Mouse (Mus musculus) gastrocnemius, adult 18-20 months (tissue): ENCODE results near the gene Ywhah. TPM values are rescaled to one million over a fixed set of nuclear protein-coding genes. Genes with fewer than 3 reads are reported as not detected.
"Not testable (repeated sequence)": the region's sequence is repeated elsewhere in the genome, so short reads cannot be mapped to it uniquely, and the experiment has no call there.

ENCODE experiments used
- DNase-seq: peaks from one replicate; pipeline ENCODE4 v3.0.0; 2021; ENCODE audit warnings: low spot score
- total RNA-seq, 2 experiments: library from RNA; stranded (reverse); gene quantifications; 2 replicates each; pipeline ENCODE4 v1.2.3; 2021

The Ywhah gene
- total RNA-seq, 2 experiments from 2014 or later: 53.1 to 54.1 TPM

DNA sequence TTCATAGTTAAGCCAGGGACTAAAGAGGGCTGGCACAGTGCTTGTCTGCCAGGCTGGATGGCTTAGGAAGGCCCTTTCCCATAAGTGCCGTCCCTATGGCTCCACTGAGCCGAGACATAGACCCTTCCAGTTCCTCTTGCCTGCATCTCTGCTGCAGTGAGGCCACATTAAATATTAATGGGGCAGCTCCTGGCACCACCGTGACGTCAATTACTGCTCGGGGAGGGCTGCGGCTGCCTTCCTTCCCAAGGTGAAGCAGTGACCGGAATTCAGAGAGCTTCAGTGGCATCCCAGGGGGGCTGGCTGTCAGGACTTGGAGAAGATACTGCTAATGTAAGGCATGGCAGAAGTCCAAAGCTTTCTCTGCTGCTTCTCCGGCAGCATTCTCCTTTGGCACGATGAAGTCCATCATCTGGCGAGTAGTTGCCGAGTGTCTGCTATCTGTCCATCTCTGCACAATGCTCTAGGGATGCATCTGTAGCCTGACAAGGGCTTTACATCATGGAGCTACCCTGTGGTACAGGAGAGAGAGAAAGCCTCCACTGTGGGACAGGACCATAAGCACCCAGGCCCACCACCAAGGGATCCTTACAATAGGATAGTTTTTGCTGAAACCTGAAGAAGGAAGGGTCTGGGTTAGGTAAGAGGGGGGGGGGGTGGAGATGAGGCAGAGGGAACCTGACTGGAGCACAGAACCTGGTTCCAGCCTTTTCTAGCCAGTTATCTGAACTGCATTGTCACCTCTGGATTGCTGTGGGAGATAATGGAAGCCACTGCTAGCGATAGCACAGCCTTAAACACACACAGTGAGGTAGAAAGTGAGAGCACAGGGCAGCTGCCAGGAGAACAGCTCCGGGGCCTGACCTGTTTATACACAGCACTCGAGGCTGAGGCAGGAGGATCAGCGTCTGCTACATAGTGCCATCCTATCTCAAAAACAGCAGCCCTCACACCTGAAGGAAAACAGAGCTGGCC lies 7.2 kb upstream of the Ywhah start:
- no peak for DNase-seq

DNA sequence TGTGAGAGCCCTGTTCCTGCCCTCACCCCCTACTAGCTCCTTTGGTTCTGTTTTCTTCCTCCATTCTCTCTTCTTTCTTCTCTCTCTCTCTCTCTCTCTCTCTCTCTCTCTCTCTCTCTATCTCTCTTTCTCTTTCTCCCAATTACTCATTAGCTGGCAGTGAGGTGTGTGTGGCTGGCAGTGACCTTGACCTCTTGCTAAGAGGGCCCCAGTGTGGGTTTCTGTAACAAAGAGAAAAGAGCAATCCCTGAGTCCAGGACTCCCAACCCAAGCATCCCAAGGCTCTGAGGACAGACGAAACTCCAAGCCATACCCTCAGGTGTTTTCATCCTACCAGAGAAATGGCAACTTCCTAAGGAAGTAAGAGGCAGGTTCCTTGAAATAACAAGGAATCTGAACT lies 4.5 kb upstream of the Ywhah start:
- no peak for DNase-seq

DNA sequence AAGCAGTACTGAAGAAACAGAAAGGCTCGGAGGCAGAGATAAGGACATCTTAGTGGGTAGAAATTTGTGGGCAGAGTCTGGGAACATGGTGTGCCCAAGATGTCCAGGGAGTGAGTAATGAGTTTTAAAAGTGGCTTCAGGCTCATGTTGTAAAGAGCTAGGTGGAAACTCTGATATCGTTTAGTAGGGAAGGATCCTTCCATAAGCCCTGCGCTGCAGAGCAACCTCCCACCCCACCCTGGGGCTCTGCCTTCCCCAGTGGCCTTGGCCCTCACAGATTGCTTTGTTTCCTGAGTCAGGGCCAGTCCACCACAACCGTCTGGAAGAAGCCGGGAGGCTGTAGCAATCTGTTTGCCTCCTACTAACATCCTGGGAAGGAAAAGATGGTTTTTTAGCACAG lies 3.0 kb upstream of the Ywhah start:
- DNase-seq: no peak

DNA sequence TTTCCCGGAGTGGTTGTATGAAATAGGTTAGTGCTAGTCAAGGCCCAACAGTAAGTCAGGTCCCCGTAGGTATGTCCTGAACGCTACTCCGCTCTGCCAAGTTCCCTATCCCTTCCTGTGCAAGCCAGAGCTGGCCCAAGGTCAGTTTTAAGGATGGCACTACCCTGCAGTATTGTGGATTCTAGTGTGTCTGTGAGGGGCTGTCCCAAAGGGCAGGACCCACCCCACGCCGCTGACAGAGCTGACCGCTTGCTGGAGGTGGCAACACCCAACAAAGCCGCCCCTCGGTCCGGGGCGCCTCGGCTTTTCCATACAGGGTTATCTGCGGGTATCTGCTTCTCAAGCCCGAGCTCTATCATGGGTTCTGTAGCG lies 441 bp upstream of the Ywhah start:
- DNase-seq: no peak

DNA sequence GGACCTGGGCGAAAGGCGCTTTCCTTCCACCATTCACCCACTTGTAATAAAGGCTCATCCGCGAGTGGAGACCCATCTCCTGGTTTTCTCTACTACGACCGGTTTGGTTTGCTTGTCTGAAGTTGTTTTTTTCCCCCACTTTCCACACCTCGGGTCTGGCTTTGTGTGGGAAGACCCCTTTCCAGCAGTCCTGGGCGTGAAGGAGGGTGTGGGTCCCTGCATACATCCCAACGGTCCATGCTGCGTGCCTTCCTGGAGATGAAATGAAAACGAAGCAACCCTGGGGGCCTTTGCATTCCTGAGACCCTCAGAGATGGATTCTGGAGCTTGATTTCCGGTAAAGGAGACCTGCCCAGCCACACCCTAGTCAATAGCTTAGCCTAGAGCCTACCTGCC lies 808 bp downstream of the Ywhah start:
- DNase-seq: no peak

DNA sequence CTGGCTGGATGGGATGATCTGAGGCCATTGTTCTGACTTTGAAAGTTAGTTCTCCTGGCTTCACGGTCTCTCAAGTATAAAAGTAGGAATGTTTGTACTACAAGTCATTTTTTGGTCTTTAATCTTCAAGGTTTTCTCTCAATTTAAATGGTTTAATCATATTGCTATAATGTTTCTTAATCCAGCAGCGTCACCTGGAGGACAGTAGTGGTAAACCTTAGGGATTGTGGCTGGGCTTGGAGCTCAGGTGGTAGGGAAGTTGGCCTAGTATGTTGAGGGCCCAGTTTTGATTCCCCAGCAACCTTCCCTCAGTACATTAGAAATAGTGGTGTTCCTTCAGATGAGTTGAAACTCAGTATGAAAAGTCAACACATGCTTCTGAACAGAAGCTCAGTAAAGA lies 3.0 kb downstream of the Ywhah start:
- DNase-seq: no peak

DNA sequence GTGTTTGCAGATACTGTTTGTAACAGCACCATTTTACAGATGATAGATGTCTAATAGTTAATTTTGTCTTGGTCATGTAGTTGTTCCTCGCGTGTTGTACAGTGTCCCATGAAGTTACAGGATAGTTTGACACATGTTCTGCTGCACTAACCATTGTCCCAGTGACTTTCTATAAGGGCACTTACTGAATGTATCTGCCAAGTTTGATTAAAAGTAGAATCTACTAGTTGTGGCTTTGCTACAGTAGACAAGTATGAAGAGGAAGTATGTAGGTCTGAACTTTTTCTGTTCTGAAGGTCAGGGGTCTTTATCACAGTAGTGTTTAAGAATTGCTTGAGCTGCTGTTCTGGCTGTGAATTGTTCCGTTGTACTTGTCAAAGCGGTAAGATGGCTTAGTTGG lies 4.7 kb downstream of the Ywhah start:
- DNase-seq: no peak

DNA sequence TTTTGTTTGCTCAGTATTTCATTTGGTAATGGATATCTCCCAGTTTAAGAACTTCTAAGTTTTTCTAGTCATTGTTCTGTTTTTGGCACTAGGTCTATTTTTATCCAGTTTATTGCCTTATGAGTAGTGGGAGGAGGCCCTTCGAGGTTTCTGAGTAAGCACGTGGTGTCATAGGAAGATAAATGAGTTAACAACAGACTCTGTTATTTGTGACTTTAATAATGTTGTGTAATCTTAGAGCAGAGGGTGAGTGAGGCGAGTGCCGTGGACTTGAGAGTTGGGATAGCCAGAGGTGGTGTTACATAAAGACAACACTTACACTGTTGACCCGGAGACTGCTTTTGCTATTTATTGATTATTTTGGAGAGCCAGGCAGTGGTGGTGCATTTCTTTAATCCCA lies 5.9 kb downstream of the Ywhah start:
- no peak for DNase-seq

DNA sequence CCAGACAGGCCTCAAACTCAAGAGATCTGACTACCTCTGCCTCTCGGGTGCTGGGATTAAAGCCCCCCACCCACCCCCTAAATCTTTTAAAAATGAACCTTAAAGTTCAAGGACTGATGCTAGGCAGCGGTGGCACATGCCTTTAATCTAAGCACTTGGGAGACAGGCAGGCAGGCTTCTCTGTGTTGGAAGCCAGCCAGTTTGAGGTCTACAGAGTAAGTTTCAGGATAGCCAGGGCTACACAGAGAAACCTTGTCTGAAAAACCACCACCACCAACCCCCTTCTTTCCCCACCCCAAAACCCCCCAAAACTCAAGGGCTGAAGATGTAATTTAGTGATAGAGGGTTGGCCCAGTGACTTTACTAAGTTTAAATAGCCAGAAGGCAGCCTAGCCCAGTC lies 10.0 kb downstream of the Ywhah start:
- DNase-seq: no peak

DNA sequence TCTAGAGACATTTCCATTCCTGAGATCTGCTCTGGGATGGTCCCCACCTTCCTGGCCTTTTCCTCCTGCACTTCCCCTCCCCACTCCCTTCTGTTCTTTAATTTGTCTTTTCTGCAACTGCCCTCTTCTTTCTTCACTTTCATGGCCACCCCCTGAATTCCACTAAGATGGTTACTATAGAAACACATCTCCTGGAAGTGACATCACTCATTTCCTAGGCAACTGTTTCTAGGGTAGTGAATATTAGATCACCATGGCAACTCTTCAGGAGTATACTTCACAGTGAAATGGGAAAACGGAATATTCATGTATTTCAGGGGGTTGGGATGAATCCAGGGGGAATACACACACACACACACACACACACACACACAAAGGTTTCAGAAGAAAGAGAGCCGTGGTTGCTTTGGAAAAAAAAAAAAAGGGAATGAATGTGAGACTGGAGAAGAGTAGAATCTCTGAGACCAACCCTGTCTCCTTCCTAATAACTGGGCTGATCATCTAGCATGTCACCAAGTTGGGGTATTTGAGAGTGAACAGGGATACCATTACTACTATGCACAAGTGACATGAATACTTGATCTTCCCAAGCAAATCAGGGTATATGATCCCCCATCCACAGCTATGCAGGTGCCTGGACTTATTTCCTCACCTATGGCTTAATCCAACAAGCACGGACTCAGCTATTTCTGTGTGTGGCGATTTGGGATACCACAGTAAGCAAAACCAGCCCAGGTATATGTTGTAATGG lies 12.0 kb downstream of the Ywhah start:
- no peak for DNase-seq

DNA sequence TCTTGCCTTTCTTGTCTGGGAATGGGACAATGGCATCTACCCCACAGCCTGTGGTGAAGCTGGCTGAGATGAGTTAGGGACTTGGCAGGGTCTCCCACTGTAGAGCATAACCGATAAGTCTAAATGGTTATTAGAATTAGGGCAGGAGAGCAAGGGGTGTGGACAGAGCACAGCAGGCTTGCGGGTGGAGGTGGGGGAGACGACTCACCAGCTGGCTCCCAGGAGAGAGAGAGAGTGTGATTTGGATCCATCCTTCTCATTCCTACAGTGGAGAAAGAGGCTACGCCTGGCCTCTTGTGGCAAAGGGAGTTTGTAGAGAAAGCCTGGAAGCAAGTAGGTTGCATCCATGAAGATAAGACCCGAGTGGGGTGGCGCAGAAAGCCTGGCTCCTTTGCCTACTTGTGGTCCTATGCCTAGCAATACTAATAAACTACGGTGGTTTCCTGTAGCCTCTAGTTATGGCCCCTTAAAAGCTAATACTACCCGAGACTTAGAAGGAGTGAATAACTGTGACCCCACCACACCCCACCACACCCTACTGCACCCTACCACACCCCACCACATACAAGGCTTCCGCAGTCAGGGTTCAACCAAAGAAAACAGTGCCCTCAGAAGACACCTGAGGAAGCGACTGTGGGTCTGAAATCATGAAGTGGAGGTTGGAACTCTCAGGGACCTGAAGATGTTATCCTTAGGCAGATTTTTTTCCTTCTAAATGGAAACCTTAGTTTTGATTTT lies 13.6 kb downstream of the Ywhah start:
- DNase-seq: no peak

DNA sequence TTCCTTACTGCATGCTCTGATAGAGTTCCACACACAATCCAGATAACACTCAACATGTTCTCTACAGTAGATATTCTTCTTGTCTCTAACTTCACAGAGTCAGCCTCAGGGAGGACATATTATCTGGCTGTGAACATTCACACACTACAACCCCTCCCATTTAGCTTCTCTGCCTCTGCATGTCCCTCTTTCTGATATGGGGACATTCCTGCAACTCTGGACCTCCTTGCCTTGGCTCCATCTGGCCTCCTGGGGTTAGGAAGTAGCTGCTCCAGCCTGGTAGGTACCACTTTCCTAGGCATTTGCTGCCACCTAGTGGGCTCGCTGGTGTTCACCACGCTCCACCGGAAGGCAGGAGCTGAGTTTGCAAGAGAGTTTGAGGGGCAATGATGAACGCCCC lies 14.5 kb downstream of the Ywhah start:
- DNase-seq: peak; percentile 78

DNA sequence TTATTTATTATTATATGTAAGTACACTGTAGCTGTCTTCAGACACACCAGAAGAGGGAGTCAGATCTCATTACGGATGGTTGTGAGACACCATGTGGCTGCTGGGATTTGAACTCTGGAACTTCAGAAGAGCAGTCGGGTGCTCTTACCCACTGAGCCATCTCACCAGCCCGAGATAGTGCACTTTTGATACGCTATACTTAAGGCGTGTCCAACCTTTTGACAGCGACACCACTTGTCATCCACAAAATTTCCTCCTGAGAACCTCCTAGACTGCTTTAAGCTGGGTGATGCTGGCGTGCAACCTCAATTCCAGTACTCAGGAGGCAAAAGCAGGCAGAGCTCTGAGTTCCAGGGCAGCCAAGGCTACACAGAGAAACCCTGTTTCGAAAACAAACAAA lies 15.0 kb downstream of the Ywhah start:
- DNase-seq: not testable (repeated sequence)

DNA sequence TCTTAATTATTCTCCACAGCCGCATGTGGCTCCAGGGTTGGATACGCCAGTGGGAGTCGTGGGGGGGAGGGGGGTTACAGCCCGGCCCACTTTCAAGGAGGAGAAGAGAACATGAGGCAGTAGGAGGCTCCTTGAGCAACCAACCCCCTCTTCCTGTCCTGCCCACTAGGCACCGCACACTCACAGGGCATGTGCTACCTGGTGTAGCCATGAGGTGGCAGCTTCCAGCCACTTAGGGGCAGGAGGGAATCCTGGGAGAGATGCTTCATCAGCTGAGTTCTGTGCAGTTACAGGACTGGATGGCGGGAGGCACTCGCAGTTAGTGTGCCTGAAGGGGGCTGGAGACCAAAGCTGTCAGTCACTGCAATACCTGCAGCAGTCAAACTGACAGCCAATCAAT lies 15.5 kb downstream of the Ywhah start:
- DNase-seq: no peak

DNA sequence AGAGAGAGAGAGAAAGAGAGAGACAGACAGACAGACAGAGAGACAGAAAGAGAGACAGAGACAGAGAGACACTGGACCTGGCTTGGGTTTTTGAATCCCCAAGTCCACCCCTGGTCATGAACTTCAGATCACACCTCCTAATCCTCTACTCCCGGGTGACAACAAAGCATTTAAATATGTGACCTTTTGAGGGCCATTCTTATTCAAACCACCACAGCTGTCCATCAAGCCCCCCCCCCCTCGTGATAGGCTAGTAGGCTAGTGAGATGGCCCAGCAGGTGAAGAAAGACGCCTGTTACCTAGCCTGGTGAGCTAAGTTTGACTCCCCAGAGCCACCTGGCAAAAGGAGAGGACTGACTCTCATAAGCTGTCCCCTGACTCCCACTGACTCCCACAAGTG lies 16.3 kb downstream of the Ywhah start:
- no peak for DNase-seq

DNA sequence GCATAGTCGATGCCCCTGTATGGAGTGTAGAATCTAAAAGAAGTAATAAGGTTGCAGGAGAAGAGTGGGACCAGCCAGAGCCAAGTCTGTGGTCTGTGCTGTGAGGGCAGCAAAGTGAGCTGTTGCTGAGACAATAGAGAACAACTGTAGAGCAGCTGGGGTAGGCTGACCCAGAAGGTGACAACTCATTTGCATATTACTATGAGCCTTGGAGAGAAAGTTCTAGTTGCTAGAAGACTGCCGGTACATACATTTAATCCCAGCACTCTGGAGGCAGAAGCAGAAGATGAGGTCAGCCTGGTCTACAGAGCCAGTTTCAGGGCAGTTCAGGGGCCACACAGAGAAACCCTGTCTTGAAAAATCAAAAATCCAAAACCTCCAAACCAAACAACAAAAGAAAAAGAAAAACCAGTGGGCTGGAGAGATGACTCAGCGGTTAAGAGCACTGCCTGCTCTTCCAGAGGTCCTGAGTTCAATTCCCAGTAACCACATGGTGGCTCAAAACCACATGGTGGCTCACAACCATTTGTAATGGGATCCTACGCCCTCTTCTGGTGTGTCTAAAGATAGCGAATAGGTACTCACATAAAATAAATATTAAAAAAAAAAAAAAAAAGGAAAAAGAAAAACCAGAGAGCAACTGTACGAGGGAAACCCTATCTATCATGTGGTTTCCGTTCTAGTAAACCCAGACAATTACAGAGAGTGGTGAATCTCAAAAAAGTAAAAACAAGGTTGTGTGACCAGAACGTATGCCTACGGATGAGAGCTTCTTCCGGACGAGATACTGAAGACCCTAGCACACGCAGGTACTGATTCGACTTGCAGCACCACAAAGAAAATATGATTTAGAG lies 20.3 kb downstream of the Ywhah start:
- no peak for DNase-seq

DNA sequence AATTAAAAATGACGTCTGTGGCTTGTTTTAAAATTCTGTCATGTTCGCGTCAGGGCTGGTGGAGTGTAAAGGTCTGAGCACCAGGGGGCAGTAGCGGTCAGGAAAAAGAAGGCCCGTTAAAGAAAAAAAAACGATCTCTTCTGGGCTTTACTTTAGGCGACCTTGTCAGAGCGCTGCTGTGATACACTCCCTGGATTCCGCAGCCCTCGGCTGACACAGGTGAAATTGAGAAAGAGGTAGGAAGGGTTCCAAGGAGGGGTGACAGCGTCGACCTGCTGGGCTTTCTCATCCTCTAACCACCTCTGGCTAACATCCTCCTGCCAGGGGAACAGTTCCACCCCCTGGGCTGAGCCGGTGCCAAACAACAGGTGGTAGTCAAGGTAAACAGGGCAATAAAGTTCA lies 20.9 kb downstream of the Ywhah start:
- DNase-seq: peak; percentile 55

DNA sequence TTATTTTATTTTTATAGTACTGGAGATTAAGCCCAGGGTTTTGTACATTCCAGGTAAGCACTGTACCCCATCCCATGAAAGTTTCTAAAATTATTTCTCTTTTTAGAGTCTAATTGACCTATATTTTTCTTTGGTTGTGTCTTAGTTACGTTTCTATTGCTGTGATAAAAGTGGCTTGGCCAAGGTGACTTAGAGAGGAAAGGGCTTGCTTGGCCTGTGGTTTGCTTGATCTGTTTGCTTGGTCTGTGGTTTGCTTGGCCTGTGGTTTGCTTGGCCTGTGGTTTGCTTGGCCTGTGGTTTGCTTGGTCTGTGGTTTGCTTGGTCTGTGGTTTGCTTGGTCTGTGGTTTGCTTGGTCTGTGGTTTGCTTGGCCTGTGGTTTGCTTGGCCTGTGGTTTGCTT lies 22.1 kb downstream of the Ywhah start:
- not testable (repeated sequence) for DNase-seq

DNA sequence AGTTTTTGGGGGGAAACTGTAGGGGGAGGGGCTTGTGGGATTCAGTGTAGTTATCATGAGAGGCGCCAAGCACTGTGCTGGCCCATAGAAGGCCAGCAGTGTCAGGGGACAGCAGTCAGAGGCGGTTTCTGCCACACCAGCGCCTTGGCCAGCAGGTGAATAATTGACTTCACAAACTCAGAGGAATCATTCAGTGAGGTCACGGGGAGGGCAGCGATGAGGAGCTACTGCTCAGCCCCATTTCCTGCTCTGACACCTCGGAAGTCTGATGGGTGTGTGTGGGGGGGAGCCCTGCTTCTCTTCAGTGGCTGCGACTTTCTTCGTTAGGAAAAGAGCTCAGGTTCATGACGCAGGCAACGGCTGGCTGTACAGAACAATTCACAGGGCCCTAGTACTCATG lies 24.8 kb downstream of the Ywhah start:
- DNase-seq: no peak

DNA sequence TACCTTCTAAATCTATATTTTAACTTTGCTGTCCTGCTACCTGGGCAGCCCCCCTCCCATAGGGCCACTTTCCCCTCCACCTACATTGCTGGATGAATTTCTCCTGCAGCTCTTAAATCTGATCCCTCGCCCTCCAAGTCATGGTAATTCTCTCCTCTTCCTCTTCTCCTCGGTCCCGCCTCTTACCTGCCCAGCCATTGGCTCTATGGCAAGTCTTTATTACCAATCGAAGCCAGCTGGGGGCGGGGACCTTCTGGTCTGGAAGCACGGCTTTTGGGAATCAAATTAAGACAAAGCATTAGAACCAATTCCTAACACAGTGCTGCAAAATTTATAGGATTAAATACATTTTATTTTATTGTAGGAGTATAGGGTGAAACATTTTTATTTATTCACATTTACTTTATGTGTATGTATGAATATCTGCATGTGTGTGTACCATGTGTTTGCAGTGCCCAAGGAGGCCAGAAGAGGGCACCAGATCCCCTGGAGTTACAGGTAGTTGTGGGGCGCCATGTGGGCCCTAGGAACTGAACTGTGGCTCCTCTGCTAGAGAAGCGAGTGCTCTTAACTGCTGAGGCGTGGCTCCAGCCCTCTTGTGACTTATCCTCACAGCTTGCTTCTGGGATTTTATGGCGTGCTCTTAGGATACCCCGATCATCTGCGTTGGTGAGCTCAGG lies 26.2 kb downstream of the Ywhah start:
- no peak for DNase-seq

DNA sequence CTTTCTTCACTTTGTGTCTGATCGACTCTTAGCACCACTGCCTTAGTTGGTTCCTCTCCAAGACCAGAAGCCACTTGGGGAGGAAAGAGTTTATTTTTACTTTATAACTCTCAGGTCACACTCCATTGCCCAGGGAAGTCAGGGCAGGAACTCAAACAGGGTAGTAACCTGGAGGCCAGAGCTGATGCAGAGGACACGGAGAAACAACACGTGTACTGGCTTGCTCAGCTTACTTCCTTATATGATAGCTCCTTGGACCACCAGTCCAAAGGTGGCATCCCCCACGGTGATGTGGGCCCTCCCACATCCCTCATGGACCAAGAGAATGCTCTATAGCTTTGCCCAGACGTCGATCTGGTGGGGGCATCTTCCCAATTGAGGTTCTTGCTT lies 26.7 kb downstream of the Ywhah start:
- DNase-seq: no peak
